Mouse (Mus musculus): ENCODE data around the gene Arsk. TPM values are rescaled to one million over a fixed set of nuclear protein-coding genes. Genes with fewer than 3 reads are reported as not detected.

The Arsk gene
- polyA plus RNA-seq (2016; fragmentation: Nextera tagmentation; extraction: Ambion mirVana), result 5.5 and 5.8 TPM in 2 replicates

GRCm38 (mm10) chr13:76098493-76099303, at the start of gene Arsk, which contains the start of gene Ttc37:
Arsk (minus strand) TSS chr13:76098660.
Ttc37 (plus strand) TSS chr13:76098734.
- Histone ChIP-seq H3K27ac (peak within 1 kb of the TSS; percentile 81), H3K4me3 (replicated peaks) (peak within 1 kb of the TSS; percentile 66), H3K9me3 (no peaks in the 10 kb centered on the region), H3K27me3 (no peaks in the 10 kb centered on the region), H3K9ac (peak within 1 kb of the TSS; percentile 70), H3K4me2 (peak within 1 kb of the TSS; percentile 71), H3K4me1 (0 out of 2 replicates have a peak, but pooled peaks cover 6% of the 10 kb centered on the region), H3K36me3 (replicated peaks) (no peaks in the 10 kb centered on the region; the same call in 1 of the 2 replicates)
- peak; percentile 96 for ATAC-seq (ENCODE audit: low FRiP score)
- under 1% methylated on average over 34 of the region's 34 CpGs for WGBS

- H3K36me3 ChIP-seq (replicated peaks), result peaks cover 22% of the 10 kb centered on the region
- whole genome bisulfite sequencing, result 88% methylated on average over 12 of the region's 12 CpGs
- no peak for ATAC-seq (ENCODE audit: low FRiP score)
- H3K9me3 ChIP-seq, result no peaks in the 10 kb centered on the region
- H3K27me3 ChIP-seq, result no peaks in the 10 kb centered on the region
- H3K4me1 ChIP-seq, result no peaks in the 10 kb centered on the region
- no peak overlapping the region for H3K9ac ChIP-seq
- no peak overlapping the region for H3K27ac ChIP-seq
- H3K4me3 ChIP-seq (replicated peaks), result no peak overlapping the region
- H3K4me2 ChIP-seq, result no peak overlapping the region
Observed at GRCm38 (mm10) chr13:76141117-76141808, 42.8 kb upstream of the Arsk start.

- Histone ChIP-seq H3K4me1 (no peaks in the 10 kb centered on the region), H3K27ac (no peak overlapping the region), H3K36me3 (replicated peaks) (peaks cover 35% of the 10 kb centered on the region), H3K4me2 (no peak overlapping the region), H3K4me3 (replicated peaks) (no peak overlapping the region), H3K9me3 (no peaks in the 10 kb centered on the region), H3K27me3 (no peaks in the 10 kb centered on the region), H3K9ac (no peak overlapping the region)
- ATAC-seq (ENCODE audit: low FRiP score), result no peak
- WGBS, result 95% methylated on average over 3 of the region's 3 CpGs
Observed at GRCm38 (mm10) chr13:76138862-76139261, 40.4 kb upstream of the Arsk start.

- H3K27me3 ChIP-seq, result no peaks in the 10 kb centered on the region
- no peak overlapping the region for H3K4me3 ChIP-seq (replicated peaks)
- no peaks in the 10 kb centered on the region for H3K4me1 ChIP-seq
- no peak overlapping the region for H3K9ac ChIP-seq
- no peak overlapping the region for H3K27ac ChIP-seq
- peaks cover 47% of the 10 kb centered on the region for H3K36me3 ChIP-seq (replicated peaks)
- ATAC-seq (ENCODE audit: low FRiP score), result no peak
- no peak overlapping the region for H3K4me2 ChIP-seq
- H3K9me3 ChIP-seq, result no peaks in the 10 kb centered on the region
- 87% methylated on average over 4 of the region's 4 CpGs for WGBS
Observed at GRCm38 (mm10) chr13:76132415-76132814, 34.0 kb upstream of the Arsk start.

- no peaks in the 10 kb centered on the region for H3K4me1 ChIP-seq
- no peak overlapping the region for H3K27ac ChIP-seq
- no peak overlapping the region for H3K4me2 ChIP-seq
- peaks cover 46% of the 10 kb centered on the region for H3K36me3 ChIP-seq (replicated peaks)
- H3K9me3 ChIP-seq, result no peaks in the 10 kb centered on the region
- ATAC-seq (ENCODE audit: low FRiP score), result no peak
- WGBS, result 93% methylated on average over 4 of the region's 4 CpGs
- no peaks in the 10 kb centered on the region for H3K27me3 ChIP-seq
- no peak overlapping the region for H3K9ac ChIP-seq
- no peak overlapping the region for H3K4me3 ChIP-seq (replicated peaks)
Observed at GRCm38 (mm10) chr13:76128799-76129198, 30.3 kb upstream of the Arsk start.

- Histone ChIP-seq H3K4me3 (replicated peaks) (no peak overlapping the region), H3K36me3 (replicated peaks) (peaks cover 28% of the 10 kb centered on the region), H3K9ac (no peak overlapping the region), H3K4me2 (no peak overlapping the region), H3K9me3 (no peaks in the 10 kb centered on the region), H3K27me3 (no peaks in the 10 kb centered on the region), H3K27ac (no peak overlapping the region), H3K4me1 (no peaks in the 10 kb centered on the region)
- no peak for ATAC-seq (ENCODE audit: low FRiP score)
- WGBS, result 93% methylated on average over 18 of the region's 18 CpGs
Observed at GRCm38 (mm10) chr13:76109069-76109824, 10.8 kb upstream of the Arsk start.

GRCm38 (mm10) chr13:76101989-76102388, 3.5 kb upstream of the Arsk start:
- no peak overlapping the region for H3K27ac ChIP-seq
- H3K4me3 ChIP-seq (replicated peaks), result no peak overlapping the region
- H3K36me3 ChIP-seq (replicated peaks), result no peaks in the 10 kb centered on the region
- H3K9ac ChIP-seq, result no peak overlapping the region
- ATAC-seq (ENCODE audit: low FRiP score), result no peak
- 93% methylated on average over 2 of the region's 2 CpGs for WGBS
- H3K9me3 ChIP-seq, result no peaks in the 10 kb centered on the region
- 0 out of 2 replicates have a peak, but pooled peaks cover 6% of the 10 kb centered on the region for H3K4me1 ChIP-seq
- H3K4me2 ChIP-seq, result no peak overlapping the region
- H3K27me3 ChIP-seq, result no peaks in the 10 kb centered on the region

GRCm38 (mm10) chr13:76098116-76098492, 356 bp downstream of the Arsk start:
- H3K9ac ChIP-seq, result peak overlapping the region; percentile 70
- H3K27ac ChIP-seq, result peak overlapping the region; percentile 81
- H3K27me3 ChIP-seq, result no peaks in the 10 kb centered on the region
- H3K4me2 ChIP-seq, result peak overlapping the region; percentile 58
- H3K4me1 ChIP-seq, result 0 out of 2 replicates have a peak, but pooled peaks cover 6% of the 10 kb centered on the region
- no peaks in the 10 kb centered on the region for H3K9me3 ChIP-seq
- peak; percentile 84 for ATAC-seq (ENCODE audit: low FRiP score)
- 3% methylated on average over 16 of the region's 16 CpGs for WGBS
- peak overlapping the region; percentile 66 for H3K4me3 ChIP-seq (replicated peaks)
- H3K36me3 ChIP-seq (replicated peaks), result no peaks in the 10 kb centered on the region; the same call in 1 of the 2 replicates

- Histone ChIP-seq H3K36me3 (replicated peaks) (no peaks in the 10 kb centered on the region), H3K4me2 (no peak overlapping the region), H3K4me1 (no peaks in the 10 kb centered on the region), H3K9me3 (no peaks in the 10 kb centered on the region), H3K27me3 (no peaks in the 10 kb centered on the region), H3K4me3 (replicated peaks) (no peak overlapping the region), H3K9ac (no peak overlapping the region), H3K27ac (no peak overlapping the region)
- no peak for ATAC-seq (ENCODE audit: low FRiP score)
- WGBS, result 96% methylated on average over 1 of the region's 1 CpGs
Observed at GRCm38 (mm10) chr13:76074323-76074722, 24.1 kb downstream of the Arsk start.

GRCm38 (mm10) chr13:76064363-76064945, 34.0 kb downstream of the Arsk start:
- Histone ChIP-seq H3K27me3 (no peaks in the 10 kb centered on the region), H3K9ac (no peak overlapping the region), H3K36me3 (replicated peaks) (peaks cover 8% of the 10 kb centered on the region; the same call in 1 of the 2 replicates), H3K27ac (no peak overlapping the region), H3K4me1 (no peaks in the 10 kb centered on the region), H3K4me2 (no peak overlapping the region), H3K4me3 (replicated peaks) (no peak overlapping the region), H3K9me3 (no peaks in the 10 kb centered on the region)
- ATAC-seq (ENCODE audit: low FRiP score), result no peak
- 89% methylated on average over 13 of the region's 13 CpGs for WGBS

GRCm38 (mm10) chr13:76063548-76063947, 34.9 kb downstream of the Arsk start:
- no peak for ATAC-seq (ENCODE audit: low FRiP score)
- peaks cover 8% of the 10 kb centered on the region; the same call in 1 of the 2 replicates for H3K36me3 ChIP-seq (replicated peaks)
- H3K27ac ChIP-seq, result no peak overlapping the region
- no peaks in the 10 kb centered on the region for H3K4me1 ChIP-seq
- H3K9me3 ChIP-seq, result no peaks in the 10 kb centered on the region
- H3K4me3 ChIP-seq (replicated peaks), result no peak overlapping the region
- 89% methylated on average over 4 of the region's 4 CpGs for WGBS
- H3K4me2 ChIP-seq, result no peak overlapping the region
- H3K27me3 ChIP-seq, result no peaks in the 10 kb centered on the region
- no peak overlapping the region for H3K9ac ChIP-seq

- H3K27ac ChIP-seq, result no peak overlapping the region
- H3K9ac ChIP-seq, result no peak overlapping the region
- 96% methylated on average over 3 of the region's 3 CpGs for WGBS
- H3K4me2 ChIP-seq, result no peak overlapping the region
- H3K27me3 ChIP-seq, result peaks cover 6% of the 10 kb centered on the region
- no peaks in the 10 kb centered on the region for H3K9me3 ChIP-seq
- no peak for ATAC-seq (ENCODE audit: low FRiP score)
- no peaks in the 10 kb centered on the region for H3K4me1 ChIP-seq
- no peak overlapping the region for H3K4me3 ChIP-seq (replicated peaks)
- H3K36me3 ChIP-seq (replicated peaks), result peaks cover 8% of the 10 kb centered on the region; the same call in 1 of the 2 replicates
Observed at GRCm38 (mm10) chr13:76062569-76062968, 35.9 kb downstream of the Arsk start.

Measured in forebrain, embryonic 12.5 days (tissue).